Mouse (Mus musculus) forelimb bud, embryonic 11.5 days (tissue): Measurements from ENCODE around the gene Tdpoz3.
"Not testable (repeated sequence)": the region's sequence is repeated elsewhere in the genome, so short reads cannot be mapped to it uniquely, and the experiment has no call there.

Experiments
- DNase-seq: peaks from one replicate; pipeline ENCODE4 v3.0.0-alpha.2; 2012; ENCODE audit warnings: low read depth, low spot score

Gene Tdpoz3

GRCm38 (mm10) chr3:93825720-93826119 is at the start of gene Tdpoz3:
TSS of gene Tdpoz3 (plus strand) at chr3:93826020.
- not testable (repeated sequence) for DNase-seq

GRCm38 (mm10) chr3:93796098-93796497 is 29.7 kb upstream of the Tdpoz3 start, which contains the start of gene Tdpoz4:
TSS of gene Tdpoz4 (plus strand) at chr3:93796398.
- DNase-seq: not testable (repeated sequence)

- not testable (repeated sequence) for DNase-seq
Observed at GRCm38 (mm10) chr3:93813341-93813740, 12.5 kb upstream of the Tdpoz3 start.

GRCm38 (mm10) chr3:93858957-93859356 is 33.1 kb downstream of the Tdpoz3 start:
- not testable (repeated sequence) for DNase-seq

- DNase-seq: not testable (repeated sequence)
Observed at GRCm38 (mm10) chr3:93870635-93871034, 44.8 kb downstream of the Tdpoz3 start.
